Mouse (Mus musculus): ENCODE measurements at regions not wholly inside any gene's neighbourhood (a gene's known extent, or its start where the extent isn't known, plus 50 kb on each side); places are given as distances from the start of the nearest gene placed in this dataset.
"Not testable (repeated sequence)": the region's sequence is repeated elsewhere in the genome, so short reads cannot be mapped to it uniquely, and the experiment has no call there.

- DNase-seq (ENCODE audit: low spot score in 2 of 2), result no peak
- intact Hi-C loops (cut with DNase I), result no loop called here
Observed at GRCm38 (mm10) chr17:83016936-83017335, 198.2 kb upstream of the Pkdcc start.

GRCm38 (mm10) chr17:83019267-83019666 is 195.8 kb upstream of the Pkdcc start:
- intact Hi-C loops (cut with DNase I), result no loop called here
- no peak for DNase-seq (ENCODE audit: low spot score in 2 of 2)

GRCm38 (mm10) chr17:83020576-83020975 is 194.5 kb upstream of the Pkdcc start:
- peak in 1 of 2 experiments; percentile 24 for DNase-seq (ENCODE audit: low spot score in 2 of 2)
- intact Hi-C loops (cut with DNase I), result loop anchor here (10.0 kb wide), 2 partner anchors 434 to 614 kb away; partner anchors contain the start of gene Kcng3

GRCm38 (mm10) chr17:83025340-83025816 is 189.7 kb upstream of the Pkdcc start:
- intact Hi-C loops (cut with DNase I), result loop anchor here (5.0 to 10.0 kb wide), 4 partner anchors 227 to 827 kb away; partner anchors contain the start of gene Kcng3
- peak; percentile 78 to 87 for DNase-seq (ENCODE audit: low spot score in 2 of 2)

GRCm38 (mm10) chr17:83034914-83035573 is 180.0 kb upstream of the Pkdcc start:
- no peak for DNase-seq (ENCODE audit: low spot score in 2 of 2)
- intact Hi-C loops (cut with DNase I), result no loop called here

- intact Hi-C loops (cut with DNase I), result no loop called here
- no peak for DNase-seq (ENCODE audit: low spot score in 2 of 2)
Observed at GRCm38 (mm10) chr17:83035574-83035918, 179.5 kb upstream of the Pkdcc start.

- no peak for DNase-seq (ENCODE audit: low spot score in 2 of 2)
- intact Hi-C loops (cut with DNase I), result no loop called here
Observed at GRCm38 (mm10) chr17:83039563-83039962, 175.5 kb upstream of the Pkdcc start.

GRCm38 (mm10) chr17:83044515-83044914 is 170.6 kb upstream of the Pkdcc start:
- intact Hi-C loops (cut with DNase I), result loop anchor here (1.0 kb wide), 1 partner anchor 208 kb away; no protein-coding TSS in a partner anchor
- no peak for DNase-seq (ENCODE audit: low spot score in 2 of 2)

GRCm38 (mm10) chr17:83049972-83050535 is 165.0 kb upstream of the Pkdcc start:
- no peak for DNase-seq (ENCODE audit: low spot score in 2 of 2)
- intact Hi-C loops (cut with DNase I), result no loop called here

- intact Hi-C loops (cut with DNase I), result no loop called here
- DNase-seq (ENCODE audit: low spot score in 2 of 2), result no peak
Observed at GRCm38 (mm10) chr17:83050591-83051197, 164.4 kb upstream of the Pkdcc start.

GRCm38 (mm10) chr17:83052613-83053140 is 162.4 kb upstream of the Pkdcc start:
- intact Hi-C loops (cut with DNase I), result no loop called here
- no peak for DNase-seq (ENCODE audit: low spot score in 2 of 2)

- intact Hi-C loops (cut with DNase I), result no loop called here
Observed at GRCm38 (mm10) chr17:83057832-83058231, 157.3 kb upstream of the Pkdcc start.

GRCm38 (mm10) chr17:83061843-83062242 is 153.2 kb upstream of the Pkdcc start:
- intact Hi-C loops (cut with DNase I), result no loop called here
- DNase-seq (ENCODE audit: low spot score in 2 of 2), result no peak

More at GRCm38 (mm10) chr17:83057832-83058231, 157.3 kb upstream of the Pkdcc start:
- no peak for DNase-seq (ENCODE audit: low spot score in 2 of 2)

- intact Hi-C loops (cut with DNase I), result no loop called here
- DNase-seq (ENCODE audit: low spot score in 2 of 2), result no peak
Observed at GRCm38 (mm10) chr17:83063848-83064247, 151.2 kb upstream of the Pkdcc start.

GRCm38 (mm10) chr17:83064376-83064775 is 150.7 kb upstream of the Pkdcc start:
- intact Hi-C loops (cut with DNase I), result not testable (repeated sequence)

GRCm38 (mm10) chr17:83069246-83069645 is 145.8 kb upstream of the Pkdcc start:
- intact Hi-C loops (cut with DNase I), result no loop called here

More at GRCm38 (mm10) chr17:83064376-83064775, 150.7 kb upstream of the Pkdcc start:
- DNase-seq (ENCODE audit: low spot score in 2 of 2), result not testable (repeated sequence)

GRCm38 (mm10) chr17:83071746-83072145 is 143.3 kb upstream of the Pkdcc start:
- intact Hi-C loops (cut with DNase I), result no loop called here

More at GRCm38 (mm10) chr17:83069246-83069645, 145.8 kb upstream of the Pkdcc start:
- DNase-seq (ENCODE audit: low spot score in 2 of 2), result no peak

GRCm38 (mm10) chr17:83072175-83072574 is 142.9 kb upstream of the Pkdcc start:
- intact Hi-C loops (cut with DNase I), result no loop called here
- no peak for DNase-seq (ENCODE audit: low spot score in 2 of 2)

More at GRCm38 (mm10) chr17:83071746-83072145, 143.3 kb upstream of the Pkdcc start:
- no peak for DNase-seq (ENCODE audit: low spot score in 2 of 2)

GRCm38 (mm10) chr17:83074893-83075292 is 140.2 kb upstream of the Pkdcc start:
- DNase-seq (ENCODE audit: low spot score in 2 of 2), result no peak
- intact Hi-C loops (cut with DNase I), result no loop called here

Data from left cerebral cortex, postnatal 25 days (tissue).